Mouse (Mus musculus) embryonic facial prominence, embryonic 12.5 days (tissue): ENCODE data around the gene Eri3. TPM values are rescaled to one million over a fixed set of nuclear protein-coding genes. Genes with fewer than 3 reads are reported as not detected.

Experiments used
- ATAC-seq: fragments of 200-750 bp; cut with Nextera tagmentation; 2 replicates; pipeline ENCODE4 v1.8.0; 2017; ENCODE audit not compliant: insufficient number of reproducible peaks, insufficient read depth, low FRiP score, low TSS enrichment
- H3K27ac ChIP-seq: fragments of 300-500 bp; sonication (generic); 2 replicates; pipeline ENCODE4 v1.5.1; 2016; ENCODE audit warnings: mild to moderate bottlenecking
- H3K27me3 ChIP-seq: fragments of 300-500 bp; sonication (generic); 2 replicates; pipeline ENCODE4 v1.6.1; 2016; ENCODE audit warnings: mild to moderate bottlenecking, moderate library complexity
- H3K36me3 ChIP-seq: fragments of 300-500 bp; sonication (generic); 2 replicates; pipeline ENCODE4 v1.6.1; 2016; ENCODE audit warnings: mild to moderate bottlenecking
- H3K4me1 ChIP-seq: fragments of 300-500 bp; sonication (generic); 2 replicates; pipeline ENCODE4 v1.6.1; 2016
- H3K4me2 ChIP-seq: fragments of 300-500 bp; sonication (generic); replicated peaks from 2 replicates; pipeline ENCODE4 v1.6.1; 2016; ENCODE audit warnings: mild to moderate bottlenecking, moderate library complexity
- H3K4me3 ChIP-seq: fragments of 300-500 bp; sonication (generic); 2 replicates; pipeline ENCODE4 v1.5.1; 2016; ENCODE audit warnings: mild to moderate bottlenecking
- H3K9ac ChIP-seq: fragments of 300-500 bp; sonication (generic); 2 replicates; pipeline ENCODE4 v1.6.1; 2016; ENCODE audit warnings: mild to moderate bottlenecking, moderate library complexity
- H3K9me3 ChIP-seq: fragments of 300-500 bp; sonication (generic); 2 replicates; pipeline ENCODE4 v1.6.1; 2016; ENCODE audit warnings: mild to moderate bottlenecking, moderate library complexity
- WGBS: fragments of 180-500 bp; shearing (Covaris S2); methylation state at CpG from one replicate; pipeline ENCODE4 v1.1.7; 2016; 5-methylcytosine and 5-hydroxymethylcytosine counted together
- polyA plus RNA-seq: library from polyadenylated mRNA; unstranded; fragments of >200 nt; fragmentation: Nextera tagmentation; extraction: Ambion mirVana; gene quantifications from 2 replicates; pipeline ENCODE4 v1.2.1, GENCODE M21; 2016

Eri3 gene
- polyA plus RNA-seq, 1 experiment from 2014 or later = 172 TPM

DNA sequence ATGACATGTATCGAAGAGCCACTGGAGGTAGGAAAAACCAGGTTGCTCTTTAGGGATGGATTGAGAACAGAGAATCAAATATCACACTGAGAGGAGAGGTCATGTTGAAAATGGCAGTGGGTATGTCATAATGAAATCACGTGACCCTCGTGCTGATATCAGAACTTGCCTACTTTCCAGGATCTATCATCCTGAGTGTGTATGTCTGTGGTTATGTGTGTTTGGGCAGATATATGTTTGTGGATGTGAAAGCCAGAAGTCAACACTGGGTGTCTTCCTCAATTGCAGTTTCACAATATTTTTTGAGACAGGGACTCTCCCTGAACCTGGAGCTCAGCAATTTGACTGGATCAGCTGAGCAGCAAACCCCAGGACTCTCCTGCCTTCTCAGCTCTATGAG, 4.7 kb upstream of the Eri3 start:
- no peak for ATAC-seq
- Histone ChIP-seq H3K36me3 (no peaks in the 10 kb centered on the region), H3K27me3 (no peaks in the 10 kb centered on the region), H3K4me1 (no peaks in the 10 kb centered on the region), H3K4me2 (no peak overlapping the region), H3K9ac (no peak overlapping the region), H3K4me3 (no peak overlapping the region), H3K27ac (no peak overlapping the region), H3K9me3 (no peaks in the 10 kb centered on the region)
- WGBS = 82% methylated on average over 3 of the region's 3 CpGs

DNA sequence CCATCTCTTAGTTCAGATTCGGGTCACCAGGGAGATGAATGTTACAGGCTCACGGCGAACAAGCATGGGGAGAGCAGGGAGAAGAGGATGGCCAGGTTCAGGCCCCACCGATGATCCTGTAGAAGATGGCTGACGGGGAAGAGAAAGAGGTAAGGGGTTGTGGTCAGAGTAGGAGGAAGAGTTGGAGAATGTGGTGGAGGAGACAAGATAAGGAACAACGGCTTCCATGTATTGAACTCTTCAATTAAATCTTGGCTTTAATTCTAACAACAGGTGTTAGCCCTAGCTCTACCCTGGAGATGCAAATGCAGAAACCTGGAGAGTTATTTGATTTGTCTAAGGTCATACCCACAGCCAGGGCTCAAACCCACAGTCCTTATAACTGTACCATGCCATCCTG, 3.5 kb upstream of the Eri3 start:
- Histone ChIP-seq H3K27me3 (no peaks in the 10 kb centered on the region), H3K9me3 (no peaks in the 10 kb centered on the region), H3K4me2 (no peak overlapping the region), H3K9ac (no peak overlapping the region), H3K36me3 (no peaks in the 10 kb centered on the region), H3K4me3 (no peak overlapping the region), H3K27ac (no peak overlapping the region), H3K4me1 (peaks cover 8% of the 10 kb centered on the region)
- 84% methylated on average over 6 of the region's 6 CpGs for WGBS
- ATAC-seq = no peak

DNA sequence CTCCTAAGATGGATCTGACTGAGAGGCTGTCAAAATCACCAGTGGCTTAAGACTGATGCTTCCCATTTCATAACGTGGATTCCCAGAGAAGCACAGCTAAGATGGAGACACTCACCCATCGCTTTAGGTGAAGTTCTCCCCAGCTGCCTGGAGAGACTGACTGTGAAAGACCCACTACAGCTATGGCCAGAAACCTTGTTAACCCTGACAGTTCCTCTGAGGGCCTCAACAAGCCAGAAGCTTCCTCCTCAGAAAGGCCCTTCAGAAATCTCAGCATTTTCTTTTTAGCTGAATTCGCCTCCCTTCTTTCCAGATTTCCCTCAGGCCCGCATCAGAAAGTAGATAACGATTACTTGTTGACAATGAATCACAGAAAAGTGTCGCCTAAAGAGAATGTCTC, 589 bp upstream of the Eri3 start:
- Histone ChIP-seq H3K4me1 (peaks cover 12% of the 10 kb centered on the region), H3K9ac (no peak overlapping the region), H3K4me3 (peak overlapping the region; percentile 95; the same call in 1 of the 2 replicates), H3K4me2 (peak overlapping the region; percentile 32), H3K9me3 (no peaks in the 10 kb centered on the region), H3K27me3 (no peaks in the 10 kb centered on the region), H3K36me3 (no peaks in the 10 kb centered on the region), H3K27ac (no peak overlapping the region)
- WGBS = 47% methylated on average over 6 of the region's 6 CpGs
- ATAC-seq = no peak

DNA sequence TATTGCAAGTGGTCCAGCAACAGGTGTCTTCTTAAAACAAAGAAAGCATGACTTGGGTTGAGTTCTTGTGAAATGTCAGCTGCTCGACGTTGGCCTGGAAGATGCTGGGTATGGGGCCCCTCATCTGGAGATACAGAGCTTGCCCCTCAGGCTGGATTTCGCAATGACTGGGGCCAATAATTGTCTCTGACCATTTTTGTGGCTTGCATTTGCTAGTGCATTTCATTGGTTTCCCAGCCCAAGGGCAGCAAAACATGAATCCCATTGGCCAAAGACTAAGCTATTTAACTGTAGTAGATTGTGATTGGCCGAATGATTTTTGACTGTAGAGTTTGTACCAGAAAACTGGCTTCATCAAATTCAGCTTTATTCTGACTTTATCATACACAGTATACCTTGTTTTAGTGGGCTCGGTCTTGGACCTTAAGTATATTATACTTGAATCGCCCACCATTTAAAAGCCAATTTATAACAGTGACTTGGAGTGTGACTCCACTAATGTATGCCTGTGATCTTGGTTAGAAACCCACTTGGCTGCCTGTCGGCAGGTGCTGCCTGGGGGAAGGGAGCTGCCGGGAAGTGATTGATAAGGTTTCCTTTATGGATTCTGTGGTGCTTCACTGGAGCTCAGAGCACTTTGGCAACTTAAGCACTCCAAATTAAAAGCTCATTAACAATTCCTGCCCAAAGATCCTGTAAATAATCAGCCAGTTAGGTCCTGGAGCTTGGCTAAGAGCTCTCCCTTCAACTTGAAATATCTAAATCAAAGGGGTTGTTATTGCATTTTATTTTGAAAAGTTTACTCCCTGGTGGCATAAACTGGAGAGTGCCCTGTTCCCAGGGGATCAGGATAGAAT, 1.2 kb downstream of the Eri3 start:
- no peaks in the 10 kb centered on the region for H3K36me3 ChIP-seq
- WGBS = 68% methylated on average over 8 of the region's 8 CpGs
- H3K4me2 ChIP-seq = peak overlapping the region; percentile 68
- no peak overlapping the region for H3K27ac ChIP-seq
- no peak for ATAC-seq
- no peaks in the 10 kb centered on the region for H3K9me3 ChIP-seq
- H3K9ac ChIP-seq = peak overlapping the region; percentile 79; the same call in 1 of the 2 replicates
- peaks cover 17% of the 10 kb centered on the region for H3K4me1 ChIP-seq
- H3K4me3 ChIP-seq = peak overlapping the region; percentile 95
- H3K27me3 ChIP-seq = no peaks in the 10 kb centered on the region

DNA sequence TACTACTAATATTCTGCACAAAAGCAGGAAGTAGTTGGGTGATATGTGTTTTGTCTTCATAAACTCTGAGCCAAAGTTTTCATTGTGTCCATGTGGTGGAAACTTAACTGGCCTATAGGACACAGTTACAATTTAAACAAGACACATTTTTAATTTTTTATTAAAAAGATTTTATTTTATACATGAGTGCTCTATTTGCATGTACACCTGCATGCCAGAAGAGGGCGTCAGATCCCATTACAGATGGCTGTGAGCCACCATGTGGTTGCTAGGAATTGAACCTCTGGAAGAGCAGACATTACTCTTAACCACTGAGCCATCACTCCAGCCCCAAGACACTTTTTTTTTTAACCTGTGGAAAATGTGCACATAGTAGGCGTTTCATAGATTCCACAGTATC, 5.3 kb downstream of the Eri3 start:
- ATAC-seq = no peak
- H3K4me2 ChIP-seq = no peak overlapping the region
- no peaks in the 10 kb centered on the region for H3K9me3 ChIP-seq
- no peak overlapping the region for H3K27ac ChIP-seq
- 54% methylated on average over 2 of the region's 2 CpGs for WGBS
- no peak overlapping the region for H3K4me3 ChIP-seq
- H3K9ac ChIP-seq = no peak overlapping the region
- H3K4me1 ChIP-seq = peaks cover 24% of the 10 kb centered on the region
- H3K27me3 ChIP-seq = no peaks in the 10 kb centered on the region
- no peaks in the 10 kb centered on the region; the same call in 1 of the 2 replicates for H3K36me3 ChIP-seq

DNA sequence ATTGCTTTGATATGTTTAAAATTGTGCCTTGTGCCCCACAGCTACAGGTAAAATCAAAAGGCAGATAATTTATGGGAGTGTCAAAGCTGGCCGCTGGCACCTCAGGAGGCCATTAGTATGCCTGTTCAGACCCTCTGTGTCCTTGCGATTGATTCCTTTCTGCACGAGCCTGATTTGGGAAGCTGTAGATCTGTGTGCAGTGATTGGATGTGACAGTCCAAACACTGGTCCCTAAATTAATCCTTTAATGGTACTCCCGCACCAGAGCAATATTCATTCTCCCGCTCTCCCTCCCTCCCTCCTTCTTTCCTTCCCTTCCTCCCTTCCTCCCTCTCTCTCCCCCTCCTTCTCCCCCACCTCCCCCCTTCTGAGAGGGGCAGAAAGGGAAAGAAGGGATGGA, 6.2 kb downstream of the Eri3 start:
- Histone ChIP-seq H3K27me3 (no peaks in the 10 kb centered on the region), H3K4me3 (no peak overlapping the region), H3K9ac (no peak overlapping the region), H3K36me3 (no peaks in the 10 kb centered on the region; the same call in 1 of the 2 replicates), H3K27ac (no peak overlapping the region), H3K9me3 (no peaks in the 10 kb centered on the region), H3K4me2 (no peak overlapping the region), H3K4me1 (peaks cover 18% of the 10 kb centered on the region)
- WGBS = 23% methylated on average over 5 of the region's 5 CpGs
- no peak for ATAC-seq

DNA sequence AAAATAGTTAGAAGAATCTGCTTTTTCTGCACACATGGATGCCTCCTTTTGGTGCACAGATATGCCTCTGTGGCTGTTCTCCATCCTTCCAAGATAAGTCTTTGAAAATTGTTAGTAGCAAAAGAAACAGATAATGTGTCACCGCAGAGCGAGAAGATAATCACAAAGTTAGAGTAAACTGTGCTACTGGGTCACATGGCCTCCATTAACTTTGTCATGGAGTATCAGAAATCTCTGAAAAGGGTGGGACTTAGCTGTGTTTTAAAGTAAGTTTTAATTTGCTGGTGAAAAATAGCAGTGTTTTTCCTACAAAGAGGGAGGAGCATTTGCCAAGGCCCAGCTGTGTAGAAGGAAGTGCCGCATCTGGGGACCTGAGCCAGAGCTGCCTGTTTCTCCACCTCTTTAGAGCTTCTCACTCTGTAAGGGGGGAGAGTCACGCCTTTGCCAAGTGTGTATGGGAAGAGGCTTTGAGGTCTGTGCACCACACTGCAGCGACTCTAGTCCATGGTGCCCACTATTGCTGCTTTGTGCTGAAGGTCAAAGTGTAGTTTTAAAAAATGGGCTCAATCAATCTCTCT, 7.0 kb downstream of the Eri3 start:
- Histone ChIP-seq H3K4me1 (peaks cover 12% of the 10 kb centered on the region), H3K36me3 (peaks cover under 1% of the 10 kb centered on the region; the same call in 1 of the 2 replicates), H3K4me3 (no peak overlapping the region), H3K9me3 (no peaks in the 10 kb centered on the region), H3K27ac (no peak overlapping the region), H3K27me3 (no peaks in the 10 kb centered on the region), H3K4me2 (no peak overlapping the region), H3K9ac (no peak overlapping the region)
- ATAC-seq = no peak
- 74% methylated on average over 5 of the region's 5 CpGs for WGBS

DNA sequence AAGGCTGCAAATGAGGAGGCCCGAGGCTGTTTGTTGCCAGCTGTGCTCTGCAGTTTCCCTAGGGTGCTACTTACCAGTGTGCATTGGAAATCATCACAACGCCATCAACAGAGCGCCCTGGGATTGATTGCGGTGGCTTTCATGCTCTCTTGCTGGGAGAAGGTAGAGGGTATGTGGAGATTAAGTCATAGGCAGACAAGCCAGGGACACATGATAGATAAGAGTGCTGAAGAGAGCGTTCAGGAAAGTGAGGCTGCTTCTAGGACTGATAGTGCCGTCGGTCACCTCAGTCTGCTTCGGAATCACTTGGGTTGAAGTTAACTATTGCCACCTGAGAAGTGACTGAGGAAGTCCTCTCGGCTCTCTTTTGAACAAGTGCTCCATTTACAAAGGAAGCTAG, 13.8 kb downstream of the Eri3 start:
- Histone ChIP-seq H3K4me3 (no peak overlapping the region), H3K27me3 (no peaks in the 10 kb centered on the region), H3K4me2 (no peak overlapping the region), H3K27ac (no peak overlapping the region), H3K36me3 (peaks cover 24% of the 10 kb centered on the region), H3K9me3 (no peaks in the 10 kb centered on the region), H3K9ac (no peak overlapping the region), H3K4me1 (peaks cover 3% of the 10 kb centered on the region; the same call in 1 of the 2 replicates)
- WGBS = 81% methylated on average over 9 of the region's 9 CpGs
- no peak for ATAC-seq

DNA sequence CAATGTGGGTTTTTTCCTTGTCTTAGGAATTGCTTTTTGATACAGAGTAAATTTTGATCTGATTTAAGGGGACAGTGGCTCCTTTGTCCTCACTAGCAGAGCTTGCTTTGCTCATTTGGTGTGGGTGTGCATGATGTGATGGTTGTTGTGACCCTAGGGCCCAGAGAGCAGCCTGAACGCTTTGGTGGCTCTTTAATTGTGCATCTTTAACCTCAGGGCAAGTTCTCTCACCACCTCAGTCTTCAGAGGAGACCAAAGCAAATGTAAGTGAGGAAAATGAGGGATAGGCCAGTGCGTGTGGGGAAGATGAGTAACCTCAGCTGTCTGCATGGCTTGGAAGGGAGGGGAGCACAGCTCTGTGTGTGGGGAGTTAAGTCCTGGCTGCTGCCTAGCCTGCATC, 18.7 kb downstream of the Eri3 start:
- Histone ChIP-seq H3K9ac (no peak overlapping the region), H3K27ac (no peak overlapping the region), H3K4me2 (no peak overlapping the region), H3K36me3 (peaks cover 20% of the 10 kb centered on the region), H3K4me1 (peaks cover 6% of the 10 kb centered on the region; the same call in 1 of the 2 replicates), H3K27me3 (no peaks in the 10 kb centered on the region), H3K4me3 (no peak overlapping the region), H3K9me3 (no peaks in the 10 kb centered on the region)
- no peak for ATAC-seq
- WGBS = 41% methylated on average over 2 of the region's 2 CpGs

DNA sequence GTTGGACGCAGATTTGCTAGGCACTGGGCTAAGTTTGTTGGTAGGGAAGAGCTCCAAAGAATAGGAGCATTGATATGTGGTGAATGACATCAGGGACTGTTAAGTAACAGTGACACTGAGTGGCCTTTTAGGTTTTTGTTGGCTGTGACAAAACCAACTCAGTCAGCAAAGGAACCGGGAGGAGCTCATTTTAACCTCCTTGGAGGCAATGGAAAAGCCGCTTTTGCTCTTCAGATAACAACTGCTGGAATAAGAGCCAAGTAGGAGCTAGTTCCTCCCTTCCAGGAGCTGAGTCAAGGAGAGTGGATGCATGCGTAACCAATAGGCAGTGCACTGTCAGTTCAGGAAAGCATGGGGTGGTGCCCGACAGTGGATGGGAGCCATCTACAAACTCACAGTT, 20.8 kb downstream of the Eri3 start:
- 62% methylated on average over 5 of the region's 5 CpGs for WGBS
- H3K4me3 ChIP-seq = no peak overlapping the region
- H3K9me3 ChIP-seq = no peaks in the 10 kb centered on the region
- peaks cover 13% of the 10 kb centered on the region; the same call in 1 of the 2 replicates for H3K36me3 ChIP-seq
- H3K27me3 ChIP-seq = no peaks in the 10 kb centered on the region
- peaks cover 6% of the 10 kb centered on the region; the same call in 1 of the 2 replicates for H3K4me1 ChIP-seq
- no peak for ATAC-seq
- H3K4me2 ChIP-seq = no peak overlapping the region
- no peak overlapping the region for H3K27ac ChIP-seq
- no peak overlapping the region for H3K9ac ChIP-seq

DNA sequence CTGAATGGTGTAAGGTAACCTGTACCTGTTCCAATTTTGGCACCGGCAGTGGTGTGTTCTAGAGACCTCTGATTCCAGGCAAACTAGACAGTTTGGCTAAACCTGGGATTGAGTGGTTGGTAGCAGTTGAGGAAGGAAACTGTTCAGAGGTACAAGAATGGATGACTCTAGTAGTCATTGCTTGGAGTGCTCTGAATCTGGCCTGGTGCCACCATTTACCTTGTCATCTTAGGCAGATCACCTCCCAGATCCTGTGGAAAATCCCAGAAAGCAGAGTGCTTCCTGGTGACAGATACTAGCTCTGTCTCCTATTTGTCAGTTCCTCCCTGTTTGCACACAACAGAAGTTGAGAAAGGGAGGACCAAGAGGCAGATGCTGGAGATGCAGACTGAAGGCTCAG, 27.4 kb downstream of the Eri3 start:
- no peak overlapping the region for H3K9ac ChIP-seq
- no peak overlapping the region for H3K4me3 ChIP-seq
- H3K27me3 ChIP-seq = no peaks in the 10 kb centered on the region
- H3K9me3 ChIP-seq = no peaks in the 10 kb centered on the region
- 88% methylated on average over 1 of the region's 1 CpGs for WGBS
- peaks cover 9% of the 10 kb centered on the region; the same call in 1 of the 2 replicates for H3K4me1 ChIP-seq
- H3K27ac ChIP-seq = no peak overlapping the region
- no peak for ATAC-seq
- H3K36me3 ChIP-seq = peaks cover 12% of the 10 kb centered on the region
- H3K4me2 ChIP-seq = no peak overlapping the region

DNA sequence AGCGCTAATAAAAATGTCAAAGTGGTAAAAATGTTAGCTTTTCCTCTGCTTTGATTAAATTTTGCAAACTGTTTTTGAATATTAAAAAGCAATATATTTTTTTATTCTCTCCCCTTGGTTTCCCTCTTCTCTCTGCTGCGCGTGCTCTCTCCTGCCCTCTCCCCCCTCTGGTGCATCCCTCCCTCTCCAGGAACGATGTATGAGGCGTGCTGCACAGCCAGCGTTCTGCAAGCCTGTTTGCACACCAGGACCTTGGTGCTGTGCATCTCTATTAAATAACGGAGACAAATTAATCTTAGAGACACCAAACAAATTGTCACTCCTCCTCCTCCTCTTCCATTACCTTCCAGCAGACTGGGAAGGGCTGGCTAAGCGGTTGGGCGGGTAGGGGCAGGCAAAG, 31.5 kb downstream of the Eri3 start:
- no peak overlapping the region for H3K27ac ChIP-seq
- ATAC-seq = no peak
- peaks cover 31% of the 10 kb centered on the region for H3K36me3 ChIP-seq
- H3K9me3 ChIP-seq = no peaks in the 10 kb centered on the region
- H3K4me1 ChIP-seq = peaks cover 6% of the 10 kb centered on the region; the same call in 1 of the 2 replicates
- 90% methylated on average over 9 of the region's 9 CpGs for WGBS
- no peaks in the 10 kb centered on the region for H3K27me3 ChIP-seq
- no peak overlapping the region for H3K4me2 ChIP-seq
- no peak overlapping the region for H3K4me3 ChIP-seq
- H3K9ac ChIP-seq = no peak overlapping the region
